Comparison of ENCODE assay signal across 20 mouse cellular contexts in the genomic region with DNA sequence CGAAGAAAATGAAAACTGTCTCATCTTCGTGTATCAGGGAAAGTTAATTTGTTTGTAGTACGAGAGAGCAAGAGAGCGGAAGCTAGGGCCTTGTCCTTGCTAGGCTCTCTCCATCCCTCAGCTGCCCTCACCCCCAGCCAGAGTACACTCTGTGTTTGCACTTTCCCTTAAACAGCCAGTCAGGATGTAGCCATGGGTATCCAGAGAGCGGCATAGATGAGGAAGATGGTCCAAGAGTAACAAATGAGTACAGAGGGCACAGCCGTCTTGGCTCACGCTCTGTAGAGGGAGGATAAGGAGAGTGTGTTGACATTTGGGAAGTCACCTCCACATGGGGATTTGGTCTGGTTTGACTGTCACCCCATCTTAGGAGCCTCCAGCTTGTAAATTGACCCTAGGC. TPM values are rescaled to one million over a fixed set of nuclear protein-coding genes. Genes with fewer than 3 reads are reported as not detected.
DNase-seq lines count a peak whose midpoint lies in the region; ATAC-seq and TF ChIP-seq lines count a peak whose summit lies in the region.
"Had no signal": no experiment of that assay in that cellular context is flagged by ENCODE, and none has a peak within 500 bp of the region (broad histone marks: within the 10 kb centered on the region; RNA-seq: fewer than 3 reads in every experiment).

No protein-coding gene starts in this region.

- no peak overlapping the region for H3K9ac ChIP-seq in kidney, embryonic 16.5 days (replicated peaks; ENCODE audit: low read length)
- peak overlapping the region; percentile 18; the same call in 1 of the 2 replicates for H3K9ac ChIP-seq in ES-E14 (ENCODE audit: insufficient read depth, low read depth, low read length, poor library complexity, severe bottlenecking)
- H3K9ac ChIP-seq in stomach, postnatal 0 days (ENCODE audit: low read length): no peak overlapping the region
- H3K9ac ChIP-seq: forebrain, embryonic 13.5 days; forebrain, postnatal 0 days; heart, embryonic 12.5 days had no signal

- H3K4me2 ChIP-seq in kidney, embryonic 16.5 days (replicated peaks; ENCODE audit: low read depth, low read length): no peak overlapping the region
- no peak overlapping the region for H3K4me2 ChIP-seq in stomach, postnatal 0 days (replicated peaks; ENCODE audit: low read depth)
- H3K4me2 ChIP-seq: forebrain, embryonic 13.5 days; heart, embryonic 12.5 days had no signal

- peak; percentile 51 for DNase-seq in kidney, adult 11 months
- DNase-seq in kidney, postnatal 4 days: no peak
- peak; percentile 64 for DNase-seq in kidney, adult 9 months
- no peak for DNase-seq in ES-E14 (ENCODE audit: low read depth, low spot score)
- no peak for DNase-seq in stomach, postnatal 0 days (ENCODE audit: low spot score)
- DNase-seq in ovary, postnatal 10 days (ENCODE audit: low spot score): no peak
- DNase-seq: adrenal gland, adult 2 months; adrenal gland, postnatal 36 days; B cell, adult 2 months; cerebellum, adult 2 months; cerebellum, postnatal 10 days; forebrain, postnatal 0 days; gastrocnemius, postnatal 25 days had no signal

- no peak overlapping the region for H3K27ac ChIP-seq in kidney, embryonic 16.5 days (ENCODE audit: low read length)
- peak overlapping the region; percentile 96; the same call in 1 of the 2 replicates for H3K27ac ChIP-seq in ES-E14 (ENCODE audit: insufficient read depth, low read depth, low read length, poor library complexity, severe bottlenecking)
- H3K27ac ChIP-seq in stomach, postnatal 0 days (replicated peaks): peak overlapping the region; percentile 92
- H3K27ac ChIP-seq: embryonic facial prominence, embryonic 10.5 days; forebrain, embryonic 13.5 days had no signal

- TF ChIP-seq CTCF in stomach, postnatal 0 days (IDR thresholded peaks at IDR 0.05; ENCODE audit: low read depth): no peak

- H3K36me3 ChIP-seq in kidney, embryonic 16.5 days (ENCODE audit: insufficient read depth, low read length): no peaks in the 10 kb centered on the region
- H3K36me3 ChIP-seq in ES-E14 (ENCODE audit: control insufficient read depth, insufficient read depth, low read length, poor library complexity, severe bottlenecking): no peaks in the 10 kb centered on the region
- no peaks in the 10 kb centered on the region for H3K36me3 ChIP-seq in stomach, postnatal 0 days (ENCODE audit: control insufficient read depth, insufficient read depth, low read length)
- H3K36me3 ChIP-seq: embryonic facial prominence, embryonic 10.5 days; heart, embryonic 12.5 days; hindbrain, embryonic 10.5 days had no signal

- TF ChIP-seq EP300 in stomach, postnatal 0 days (optimal IDR thresholded peaks at IDR 0.05): no peak

- ATAC-seq in kidney, embryonic 16.5 days (ENCODE audit: low FRiP score, low TSS enrichment): no peak
- ATAC-seq in stomach, postnatal 0 days (ENCODE audit: low FRiP score, low TSS enrichment): no peak
- ATAC-seq: CD4-positive, CD25-positive, alpha-beta regulatory T cell, adult 4 months; forebrain, embryonic 13.5 days; forebrain, postnatal 0 days had no signal

- no peak overlapping the region for H3K4me3 ChIP-seq in kidney, embryonic 16.5 days (ENCODE audit: low read length)
- no peak overlapping the region for H3K4me3 ChIP-seq in ES-E14 (ENCODE audit: insufficient read depth in 1 of 2, low read depth in 1 of 2, low read length in 2 of 2, poor library complexity in 1 of 2, severe bottlenecking in 1 of 2)
- no peak overlapping the region for H3K4me3 ChIP-seq in stomach, postnatal 0 days (ENCODE audit: low read depth, low read length)
- H3K4me3 ChIP-seq: embryonic facial prominence, embryonic 10.5 days; forebrain, embryonic 13.5 days; heart, embryonic 12.5 days; hindbrain, embryonic 10.5 days had no signal

- in situ Hi-C loops in ES-E14 (cut with MboI; ENCODE audit: low sequenced_read_pairs in 2 of 2, unreplicated experiment in 2 of 2): no loop called here

- H3K9me3 ChIP-seq in kidney, embryonic 16.5 days (ENCODE audit: low read length): no peaks in the 10 kb centered on the region
- H3K9me3 ChIP-seq in ES-E14 (ENCODE audit: control insufficient read depth, insufficient read depth, low read depth, low read length): no peaks in the 10 kb centered on the region
- H3K9me3 ChIP-seq in stomach, postnatal 0 days (ENCODE audit: control insufficient read depth, low read length): no peaks in the 10 kb centered on the region
- H3K9me3 ChIP-seq: embryonic facial prominence, embryonic 10.5 days; forebrain, embryonic 13.5 days; heart, embryonic 12.5 days; hindbrain, embryonic 10.5 days had no signal

- WGBS in kidney, embryonic 16.5 days: 80% methylated on average over 7 of the region's 7 CpGs
- WGBS in stomach, postnatal 0 days: 78% methylated on average over 7 of the region's 7 CpGs

- H3K27me3 ChIP-seq in kidney, embryonic 16.5 days (ENCODE audit: insufficient read depth, low read length): no peaks in the 10 kb centered on the region
- no peaks in the 10 kb centered on the region for H3K27me3 ChIP-seq in stomach, postnatal 0 days (ENCODE audit: control insufficient read depth, insufficient read depth, low read length)
- H3K27me3 ChIP-seq: forebrain, embryonic 13.5 days had no signal

- H3K4me1 ChIP-seq in kidney, embryonic 16.5 days (ENCODE audit: insufficient read depth, low read length): peaks cover 13% of the 10 kb centered on the region
- H3K4me1 ChIP-seq in ES-E14 (ENCODE audit: control insufficient read depth in 2 of 2, insufficient read depth in 2 of 2, low read length in 2 of 2, poor library complexity in 1 of 2): peaks cover 3 to 34% of the 10 kb centered on the region in 2 experiments; a peak in 3 of 4 replicates
- no peaks in the 10 kb centered on the region for H3K4me1 ChIP-seq in stomach, postnatal 0 days (replicated peaks; ENCODE audit: control insufficient read depth, insufficient read depth)
- H3K4me1 ChIP-seq: heart, embryonic 12.5 days had no signal

TF ChIP-seq in ES-E14, 5 proteins besides CTCF, POLR2A, EP300 and RAD21:
- TF ChIP-seq CHD2 (IDR thresholded peaks at IDR 0.05; ENCODE audit: low read depth, low read length) (no peak), MAFK (IDR thresholded peaks at IDR 0.05; ENCODE audit: insufficient read depth, low read depth, low read length) (no peak), HCFC1 (IDR thresholded peaks at IDR 0.05; ENCODE audit: borderline replicate concordance, insufficient read depth, low read length) (no peak), ZC3H11A (IDR thresholded peaks at IDR 0.05; ENCODE audit: borderline replicate concordance, low read depth, low read length) (no peak), ZNF384 (IDR thresholded peaks at IDR 0.05; ENCODE audit: low read depth, low read length) (no peak)

RNA-seq across cellular contexts. Expression of gene Slc52a3, which starts 14.3 kb away (rescaled TPM):
- polyA plus RNA-seq in kidney, embryonic 16.5 days (2015; fragmentation: Nextera tagmentation; extraction: Ambion mirVana): 25.2 and 28.2 TPM in 2 replicates
- 4.4 and 7.3 TPM in 2 replicates for total RNA-seq in ES-E14 (2012; rRNA removed)
- 22.2 and 24.9 TPM in 2 replicates for polyA plus RNA-seq in stomach, postnatal 0 days (2015; fragmentation: Nextera tagmentation; extraction: Ambion mirVana)
- total RNA-seq: granulocyte monocyte progenitor cell, adult 5-6 weeks had no signal

RNA-seq across cellular contexts. Expression of gene Fam110a, which starts 30.6 kb away (rescaled TPM):
- polyA plus RNA-seq in kidney, embryonic 16.5 days (2015; fragmentation: Nextera tagmentation; extraction: Ambion mirVana): 32.1 and 34.9 TPM in 2 replicates
- 5.8 and 6.3 TPM in 2 replicates for total RNA-seq in ES-E14 (2012; rRNA removed)
- 29.9 and 33.7 TPM in 2 replicates for polyA plus RNA-seq in stomach, postnatal 0 days (2015; fragmentation: Nextera tagmentation; extraction: Ambion mirVana)

Comparison
In these comparisons a context has a peak if more than half of its experiments do, and no peak if none do; other contexts are left out.
1. DNase-seq: peak in kidney, adult 11 months (single experiment) and kidney, adult 9 months (single experiment); none in kidney, postnatal 4 days (0 of 2), ES-E14 (single experiment), stomach, postnatal 0 days (single experiment) and ovary, postnatal 10 days (single experiment).